14 mouse cellular contexts compared by ENCODE assay signal in genomic region chr12:86990755-86991110, GRCm38 (mm10). TPM values are rescaled to one million over a fixed set of nuclear protein-coding genes. Genes with fewer than 3 reads are reported as not detected.
DNase-seq lines count a peak whose midpoint lies in the region; ATAC-seq and TF ChIP-seq lines count a peak whose summit lies in the region.
"Had no signal": no experiment of that assay in that cellular context is flagged by ENCODE, and none has a peak within 500 bp of the region (broad histone marks: within the 10 kb centered on the region; RNA-seq: fewer than 3 reads in every experiment).

No protein-coding gene starts in this region.

- no peaks in the 10 kb centered on the region for H3K9me3 ChIP-seq in lung, postnatal 0 days (ENCODE audit: low read length)
- no peaks in the 10 kb centered on the region for H3K9me3 ChIP-seq in forebrain, embryonic 14.5 days (replicated peaks; ENCODE audit: control insufficient read depth, low read length)
- H3K9me3 ChIP-seq in hindbrain, postnatal 0 days (ENCODE audit: low read length), result no peaks in the 10 kb centered on the region
- no peaks in the 10 kb centered on the region for H3K9me3 ChIP-seq in neural tube, embryonic 14.5 days (ENCODE audit: control insufficient read depth, low read length)
- H3K9me3 ChIP-seq: liver, embryonic 12.5 days had no signal

- no peaks in the 10 kb centered on the region for H3K4me1 ChIP-seq in lung, postnatal 0 days (ENCODE audit: insufficient read depth, low read depth, low read length)
- peaks cover 13% of the 10 kb centered on the region for H3K4me1 ChIP-seq in forebrain, embryonic 14.5 days (ENCODE audit: control insufficient read depth, insufficient read depth, low read length)
- H3K4me1 ChIP-seq in hindbrain, postnatal 0 days (ENCODE audit: insufficient read depth, low read length), result 0 out of 2 replicates have a peak, but pooled peaks cover 6% of the 10 kb centered on the region
- H3K4me1 ChIP-seq in neural tube, embryonic 14.5 days (ENCODE audit: control insufficient read depth, insufficient read depth, low read length), result peaks cover 6% of the 10 kb centered on the region; the same call in 1 of the 2 replicates

- no peak overlapping the region for H3K27ac ChIP-seq in lung, postnatal 0 days (ENCODE audit: low read length)
- H3K27ac ChIP-seq in forebrain, embryonic 14.5 days (ENCODE audit: low read depth, low read length), result no peak overlapping the region
- H3K27ac ChIP-seq in hindbrain, postnatal 0 days, result peak overlapping the region; percentile 16; the same call in 1 of the 2 replicates
- H3K27ac ChIP-seq in neural tube, embryonic 14.5 days (ENCODE audit: low read depth, low read length), result no peak overlapping the region
- H3K27ac ChIP-seq: liver, embryonic 12.5 days; macrophage had no signal

- H3K4me3 ChIP-seq in lung, postnatal 0 days (ENCODE audit: low read depth, low read length), result no peak overlapping the region
- peak overlapping the region; percentile 53 for H3K4me3 ChIP-seq in forebrain, embryonic 14.5 days (ENCODE audit: low read depth, low read length)
- peak overlapping the region; percentile 64 for H3K4me3 ChIP-seq in hindbrain, postnatal 0 days (ENCODE audit: low read length)
- H3K4me3 ChIP-seq in neural tube, embryonic 14.5 days (ENCODE audit: low read depth, low read length), result peak overlapping the region; percentile 58
- H3K4me3 ChIP-seq: liver, embryonic 12.5 days had no signal

- peaks cover 31% of the 10 kb centered on the region for H3K27me3 ChIP-seq in lung, postnatal 0 days (replicated peaks; ENCODE audit: insufficient read depth, low read length)
- H3K27me3 ChIP-seq in forebrain, embryonic 14.5 days (replicated peaks; ENCODE audit: control insufficient read depth, insufficient read depth, low read length), result peaks cover 19% of the 10 kb centered on the region
- 0 out of 2 replicates have a peak, but pooled peaks cover 10% of the 10 kb centered on the region for H3K27me3 ChIP-seq in hindbrain, postnatal 0 days (ENCODE audit: insufficient read depth, low read length)
- peaks cover 29% of the 10 kb centered on the region for H3K27me3 ChIP-seq in neural tube, embryonic 14.5 days (ENCODE audit: control insufficient read depth, insufficient read depth, low read length)

- 0 out of 2 replicates have a peak, but pooled peaks have one; percentile 3 for ATAC-seq in lung, postnatal 0 days
- ATAC-seq in forebrain, embryonic 14.5 days, result no peak
- ATAC-seq in hindbrain, postnatal 0 days, result peak; percentile 13; the same call in 1 of the 2 replicates
- 0 out of 2 replicates have a peak, but pooled peaks have one; percentile 4 for ATAC-seq in neural tube, embryonic 14.5 days (ENCODE audit: low read depth)
- ATAC-seq: liver, embryonic 12.5 days had no signal

- 38% methylated on average over 2 of the region's 2 CpGs for WGBS in lung, postnatal 0 days
- 95% methylated on average over 1 of the region's 2 CpGs for WGBS in forebrain, embryonic 14.5 days
- 51% methylated on average over 2 of the region's 2 CpGs for WGBS in hindbrain, postnatal 0 days
- 88% methylated on average over 1 of the region's 2 CpGs for WGBS in neural tube, embryonic 14.5 days

- DNase-seq in lung, postnatal 0 days (ENCODE audit: low spot score), result no peak
- no peak for DNase-seq in lung, adult 18-20 months
- no peak for DNase-seq in forebrain, embryonic 14.5 days (ENCODE audit: low spot score)
- no peak for DNase-seq in hindbrain, postnatal 0 days (ENCODE audit: low spot score)
- DNase-seq in thymus, postnatal 25 days, result no peak
- DNase-seq in testis, postnatal 14 days (ENCODE audit: low spot score), result no peak
- DNase-seq in right cerebral cortex, postnatal 14 days, result no peak
- DNase-seq: spleen, adult 18-20 months; thymus, adult 2 months had no signal

- no peak overlapping the region for H3K9ac ChIP-seq in lung, postnatal 0 days (replicated peaks; ENCODE audit: low read depth)
- H3K9ac ChIP-seq in forebrain, embryonic 14.5 days (ENCODE audit: low read length), result peak overlapping the region; percentile 67
- peak overlapping the region; percentile 78; the same call in 1 of the 2 replicates for H3K9ac ChIP-seq in hindbrain, postnatal 0 days (replicated peaks; ENCODE audit: low read length)
- peak overlapping the region; percentile 77 for H3K9ac ChIP-seq in neural tube, embryonic 14.5 days (replicated peaks; ENCODE audit: low read depth, low read length)
- H3K9ac ChIP-seq: liver, embryonic 12.5 days had no signal

- H3K36me3 ChIP-seq in lung, postnatal 0 days (ENCODE audit: insufficient read depth, low read length), result no peaks in the 10 kb centered on the region
- no peaks in the 10 kb centered on the region for H3K36me3 ChIP-seq in forebrain, embryonic 14.5 days (ENCODE audit: control insufficient read depth, insufficient read depth, low read length)
- no peaks in the 10 kb centered on the region for H3K36me3 ChIP-seq in hindbrain, postnatal 0 days (ENCODE audit: insufficient read depth, low read length)
- no peaks in the 10 kb centered on the region for H3K36me3 ChIP-seq in neural tube, embryonic 14.5 days (ENCODE audit: control insufficient read depth, insufficient read depth, low read length)
- H3K36me3 ChIP-seq: liver, embryonic 12.5 days had no signal

- 0 out of 2 replicates have a peak overlapping the region, but pooled peaks have one; percentile 3 for H3K4me2 ChIP-seq in lung, postnatal 0 days (replicated peaks; ENCODE audit: low read depth, low read length)
- peak overlapping the region; percentile 92 for H3K4me2 ChIP-seq in forebrain, embryonic 14.5 days (ENCODE audit: low read length)
- peak overlapping the region; percentile 78 for H3K4me2 ChIP-seq in hindbrain, postnatal 0 days (ENCODE audit: low read depth, low read length)
- H3K4me2 ChIP-seq in neural tube, embryonic 14.5 days (ENCODE audit: low read depth, low read length), result peak overlapping the region; percentile 84

- TF ChIP-seq CTCF in lung, postnatal 0 days (IDR thresholded peaks at IDR 0.05), result no peak
- no peak for TF ChIP-seq CTCF in hindbrain, postnatal 0 days (IDR thresholded peaks at IDR 0.05; ENCODE audit: low read depth)

- no peak for TF ChIP-seq EP300 in lung, postnatal 0 days (IDR thresholded peaks at IDR 0.05)

RNA-seq across cellular contexts. Expression of gene Zdhhc22, which starts 0.5 kb away (rescaled TPM):
- polyA plus RNA-seq in lung, postnatal 0 days (2015; fragmentation: Nextera tagmentation; extraction: Ambion mirVana), result 0.04 TPM in 1 of 2 replicates, not detected in the other
- 4.3 and 5.5 TPM in 2 replicates for polyA plus RNA-seq in forebrain, embryonic 14.5 days (2014; fragmentation: Nextera tagmentation; extraction: Ambion mirVana)
- 38.6 and 39.4 TPM in 2 replicates for total RNA-seq in hindbrain, postnatal 0 days (2014; rRNA removed)
- polyA plus RNA-seq in hindbrain, postnatal 0 days (2015; fragmentation: Nextera tagmentation; extraction: Ambion mirVana), result 21.8 and 25.2 TPM in 2 replicates
- 10.3 and 20.5 TPM in 2 replicates for polyA plus RNA-seq in neural tube, embryonic 14.5 days (2014; fragmentation: Nextera tagmentation; extraction: Ambion mirVana)
- total RNA-seq: granulocyte monocyte progenitor cell, adult 5-6 weeks; heart, postnatal 4 days had no signal
- polyA plus RNA-seq: liver, embryonic 12.5 days; macrophage had no signal

RNA-seq across cellular contexts. Expression of gene Tmem63c, which starts 30.4 kb away (rescaled TPM):
- 0.11 and 0.12 TPM in 2 replicates for polyA plus RNA-seq in lung, postnatal 0 days (2015; fragmentation: Nextera tagmentation; extraction: Ambion mirVana)
- 5.9 and 8.9 TPM in 2 replicates for polyA plus RNA-seq in forebrain, embryonic 14.5 days (2014; fragmentation: Nextera tagmentation; extraction: Ambion mirVana)
- total RNA-seq in hindbrain, postnatal 0 days (2014; rRNA removed), result 23.3 and 25.7 TPM in 2 replicates
- 7.9 and 8.6 TPM in 2 replicates for polyA plus RNA-seq in hindbrain, postnatal 0 days (2015; fragmentation: Nextera tagmentation; extraction: Ambion mirVana)
- 10.7 and 15.8 TPM in 2 replicates for polyA plus RNA-seq in neural tube, embryonic 14.5 days (2014; fragmentation: Nextera tagmentation; extraction: Ambion mirVana)
- total RNA-seq: granulocyte monocyte progenitor cell, adult 5-6 weeks had no signal
- polyA plus RNA-seq: liver, embryonic 12.5 days; macrophage had no signal

RNA-seq across cellular contexts. Expression of gene Cipc, which starts 43.9 kb away (rescaled TPM):
- 12.5 and 14.8 TPM in 2 replicates for polyA plus RNA-seq in lung, postnatal 0 days (2015; fragmentation: Nextera tagmentation; extraction: Ambion mirVana)
- 47.5 and 57.0 TPM in 2 replicates for polyA plus RNA-seq in forebrain, embryonic 14.5 days (2014; fragmentation: Nextera tagmentation; extraction: Ambion mirVana)
- 51.1 and 55.6 TPM in 2 replicates for total RNA-seq in hindbrain, postnatal 0 days (2014; rRNA removed)
- polyA plus RNA-seq in hindbrain, postnatal 0 days (2015; fragmentation: Nextera tagmentation; extraction: Ambion mirVana), result 27.6 and 29.6 TPM in 2 replicates
- 51.7 and 54.2 TPM in 2 replicates for polyA plus RNA-seq in neural tube, embryonic 14.5 days (2014; fragmentation: Nextera tagmentation; extraction: Ambion mirVana)

Comparison
In these comparisons a context has a peak if more than half of its experiments do, and no peak if none do; other contexts are left out.
1. H3K4me2 ChIP-seq: peak in every context shown above with its lines; median percentile 92 in forebrain, embryonic 14.5 days; 84 in neural tube, embryonic 14.5 days; 78 in hindbrain, postnatal 0 days; 3 in lung, postnatal 0 days.